Mouse (Mus musculus): Measurements from ENCODE around the gene Dhx38. TPM values are rescaled to one million over a fixed set of nuclear protein-coding genes. Genes with fewer than 3 reads are reported as not detected.

Dhx38 gene
- polyA plus RNA-seq (2014; fragmentation: Illumina TruSeq; extraction: RNeasy Lipid Tissue Mini Kit (QIAGEN cat#74804); ENCODE audit: low read depth, low replicate concordance) = 2.6 TPM

DNA sequence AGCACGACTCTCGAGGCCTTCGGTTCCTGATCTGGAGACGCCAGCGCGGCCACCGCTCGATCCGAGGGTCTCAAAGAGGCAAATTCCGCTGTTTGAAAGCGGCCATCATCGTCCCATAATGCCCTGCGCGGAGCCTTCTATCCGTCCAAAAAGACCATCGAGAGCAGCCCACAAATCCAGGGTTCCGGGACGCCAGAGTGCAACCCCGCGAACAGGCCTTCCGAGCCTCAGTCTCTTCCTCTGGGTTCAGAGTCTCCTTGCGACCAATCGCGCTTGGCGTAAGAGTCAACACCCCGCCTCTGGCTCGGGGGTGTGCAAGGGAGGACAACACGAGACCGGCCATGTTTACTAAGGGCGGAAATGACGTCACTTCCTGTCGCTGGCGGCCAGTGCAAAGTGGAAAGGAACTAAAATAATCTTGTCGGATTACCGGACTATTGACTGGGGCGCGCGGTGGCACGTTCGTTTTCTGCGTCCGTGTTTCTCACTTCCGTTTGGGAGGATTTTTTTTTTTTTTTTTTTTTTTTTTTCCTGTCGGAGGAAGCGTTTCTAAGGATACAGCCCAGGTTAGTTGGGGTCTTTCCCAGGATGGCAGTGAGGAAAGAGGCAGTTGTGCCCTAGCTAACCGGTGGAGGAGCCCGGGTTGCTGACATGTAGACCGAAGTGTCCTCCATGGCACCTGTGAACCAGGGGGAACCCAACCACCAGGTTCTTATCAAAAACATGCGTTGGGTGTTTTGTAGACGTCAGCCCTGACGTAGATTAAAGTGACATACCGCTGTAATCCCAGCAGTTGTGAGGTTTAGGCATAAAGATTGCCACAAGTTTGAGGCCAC lies at the start of gene Dhx38, which contains the start of gene Txnl4b:
TSS of gene Dhx38 (minus strand) at position 364 of the 836 bp plus-strand sequence.
TSS of gene Txnl4b (plus strand) at position 395 of the 836 bp plus-strand sequence.

DNA sequence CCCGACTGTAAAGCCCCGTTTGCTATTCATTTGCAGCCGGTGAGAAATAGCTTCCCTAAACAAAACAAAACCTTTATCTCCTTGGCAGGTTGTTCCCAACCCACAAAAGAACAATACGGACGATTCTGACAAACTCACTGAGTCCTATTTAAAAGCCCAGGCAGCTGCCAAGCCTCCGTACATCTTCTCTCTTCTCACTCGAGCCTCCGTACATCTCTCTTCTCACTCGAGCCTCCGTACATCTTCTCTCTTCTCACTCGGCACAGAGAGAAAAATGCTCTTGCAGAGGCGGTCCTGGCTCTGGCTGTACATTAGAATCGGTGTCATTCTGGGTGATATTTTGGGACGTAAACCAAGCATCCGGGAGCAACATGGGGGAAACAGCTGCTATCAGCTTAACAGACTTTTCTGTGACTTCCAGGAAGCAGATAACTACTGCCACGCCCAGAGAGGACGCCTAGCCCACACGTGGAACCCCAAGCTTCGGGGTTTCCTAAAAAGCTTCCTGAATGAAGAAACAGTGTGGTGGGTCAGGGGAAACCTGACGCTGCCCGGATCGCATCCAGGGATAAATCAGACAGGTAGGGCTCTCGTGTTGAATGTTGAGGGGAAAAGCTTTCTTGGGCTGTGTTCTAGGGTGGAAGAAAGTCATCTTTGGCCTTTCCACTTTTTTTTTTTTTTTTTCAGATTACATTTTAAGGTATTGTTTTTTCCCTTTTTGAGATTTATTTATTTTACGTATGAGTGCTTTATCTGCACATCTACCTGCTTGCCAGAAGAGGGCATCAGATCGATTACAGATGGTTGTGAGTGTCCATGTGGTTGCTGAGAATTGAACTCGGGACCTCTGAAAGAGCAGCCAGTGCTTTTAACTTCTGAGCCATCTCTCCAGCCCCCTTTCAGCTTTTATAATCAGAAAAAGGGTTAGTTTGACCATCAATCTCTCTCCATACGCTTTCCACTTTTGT lies 48.9 kb upstream of the Dhx38 start, which contains the start of gene Pkd1l3:
TSS of gene Pkd1l3 (plus strand) at position 275 of the 968 bp plus-strand sequence.

DNA sequence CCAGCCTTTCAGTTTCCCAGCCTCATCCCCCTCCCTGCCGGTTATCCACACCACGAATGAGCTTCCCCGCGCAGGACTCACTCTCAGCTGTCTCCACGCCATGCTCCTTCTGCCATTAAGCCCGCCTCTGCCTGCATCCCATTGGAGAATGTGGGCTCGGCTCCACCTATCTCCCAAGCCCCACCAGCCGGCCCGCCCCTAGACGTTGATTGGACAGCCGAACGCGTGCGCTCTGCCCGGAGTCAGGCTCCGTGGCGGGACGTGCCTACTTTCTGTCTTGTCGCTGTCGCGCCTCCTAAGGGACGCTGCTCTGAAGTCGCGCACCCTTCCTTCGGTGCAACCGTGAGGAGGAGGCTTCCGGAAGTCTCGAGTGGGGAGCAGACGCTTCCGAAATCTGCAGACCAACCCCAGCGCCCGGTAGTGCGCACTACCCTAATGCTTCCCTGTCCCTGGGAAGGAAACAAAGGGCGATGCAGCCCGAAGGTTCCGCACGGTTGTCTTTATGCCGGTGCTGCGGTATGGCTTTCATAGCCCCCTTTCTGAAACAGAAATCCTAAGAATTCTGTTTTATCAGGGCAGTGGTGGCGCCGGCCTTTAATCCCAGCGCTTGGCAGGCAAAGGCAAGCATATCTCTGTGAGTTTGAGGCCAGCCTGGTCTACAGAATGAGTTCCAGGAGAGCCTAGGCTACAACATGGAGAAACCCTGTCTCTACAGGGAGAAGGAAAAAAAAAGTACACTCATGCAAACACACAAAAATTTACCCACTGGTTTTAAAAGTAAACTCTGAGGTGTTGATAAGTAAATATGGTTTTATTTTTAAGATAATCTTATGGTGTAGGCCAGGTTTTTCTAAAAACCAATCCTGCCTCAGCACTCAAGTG lies 42.9 kb upstream of the Dhx38 start, which contains the start of gene Dhodh:
TSS of gene Dhodh (minus strand) at position 403 of the 882 bp plus-strand sequence.

DNA sequence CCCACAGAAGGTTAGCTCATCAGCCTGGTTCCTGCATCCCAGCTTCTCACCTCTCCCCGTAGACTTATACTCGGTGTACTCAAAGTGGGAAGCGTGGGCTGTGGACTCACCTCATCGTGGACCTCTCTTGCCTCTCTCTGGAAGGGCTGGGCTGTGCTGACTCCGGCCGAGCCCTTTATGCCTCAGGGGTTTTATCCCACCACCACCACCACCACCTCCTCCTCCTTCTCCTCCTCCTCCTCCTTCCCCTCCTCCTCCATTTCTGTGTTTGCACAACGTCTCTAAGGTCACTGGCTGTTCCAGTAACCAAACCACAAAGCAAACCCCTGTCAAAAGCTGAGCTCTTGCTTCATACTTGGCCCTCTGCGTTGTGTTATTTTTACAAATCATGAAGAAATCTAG lies 13.2 kb upstream of the Dhx38 start, which contains the start of gene Hp:
TSS of gene Hp (minus strand) at position 273 of the 402 bp plus-strand sequence.

Other genes with a start within 250 kb of the Dhx38 start
- gene Pmfbp1, start 71.8 kb downstream of the Dhx38 start, polyA plus RNA-seq (2014; fragmentation: Illumina TruSeq; extraction: RNeasy Lipid Tissue Mini Kit (QIAGEN cat#74804); ENCODE audit: low read depth, low replicate concordance) = not detected
- gene Txnl4b, start within 50 bp of the Dhx38 start, polyA plus RNA-seq (2014; fragmentation: Illumina TruSeq; extraction: RNeasy Lipid Tissue Mini Kit (QIAGEN cat#74804); ENCODE audit: low read depth, low replicate concordance) = 19.7 TPM
- 2.4 TPM for gene Hp, start 13.3 kb upstream of the Dhx38 start, polyA plus RNA-seq (2014; fragmentation: Illumina TruSeq; extraction: RNeasy Lipid Tissue Mini Kit (QIAGEN cat#74804); ENCODE audit: low read depth, low replicate concordance)
- 4.1 TPM for gene Dhodh, start 42.8 kb upstream of the Dhx38 start, polyA plus RNA-seq (2014; fragmentation: Illumina TruSeq; extraction: RNeasy Lipid Tissue Mini Kit (QIAGEN cat#74804); ENCODE audit: low read depth, low replicate concordance)
- not detected for gene Pkd1l3, start 48.7 kb upstream of the Dhx38 start, polyA plus RNA-seq (2014; fragmentation: Illumina TruSeq; extraction: RNeasy Lipid Tissue Mini Kit (QIAGEN cat#74804); ENCODE audit: low read depth, low replicate concordance)
- gene Ist1, start 127.4 kb upstream of the Dhx38 start, polyA plus RNA-seq (2014; fragmentation: Illumina TruSeq; extraction: RNeasy Lipid Tissue Mini Kit (QIAGEN cat#74804); ENCODE audit: low read depth, low replicate concordance) = 82.8 TPM
- 2.0 TPM for gene Zfp821, start 139.7 kb upstream of the Dhx38 start, polyA plus RNA-seq (2014; fragmentation: Illumina TruSeq; extraction: RNeasy Lipid Tissue Mini Kit (QIAGEN cat#74804); ENCODE audit: low read depth, low replicate concordance)
- gene Atxn1l, start 171.9 kb upstream of the Dhx38 start, polyA plus RNA-seq (2014; fragmentation: Illumina TruSeq; extraction: RNeasy Lipid Tissue Mini Kit (QIAGEN cat#74804); ENCODE audit: low read depth, low replicate concordance) = 19.7 TPM
- 249 TPM for gene Ap1g1, start 212.7 kb upstream of the Dhx38 start, polyA plus RNA-seq (2014; fragmentation: Illumina TruSeq; extraction: RNeasy Lipid Tissue Mini Kit (QIAGEN cat#74804); ENCODE audit: low read depth, low replicate concordance)

Data from adrenal gland, adult 10 weeks (tissue).